Mouse (Mus musculus): ENCODE data around the gene Nphs1. TPM values are rescaled to one million over a fixed set of nuclear protein-coding genes. Genes with fewer than 3 reads are reported as not detected.

The Nphs1 gene
- total RNA-seq (2012; rRNA removed) (1.3 and 2.3 TPM in 2 replicates), polyA plus RNA-seq (2012; ENCODE audit: insufficient read depth in 1 of 2, insufficient read length in 2 of 2, low read depth in 1 of 2, low replicate concordance in 2 of 2, missing spikeins in 1 of 2) (1 to 10 TPM in 1 of 2 experiments, not detected in 1; 1.2 TPM)

- Histone ChIP-seq H3K27ac (ENCODE audit: control insufficient read depth, low read depth, low read length) (no peak within 1 kb of the TSS), H3K36me3 (ENCODE audit: control insufficient read depth in 1 of 2, insufficient read depth in 2 of 2, low read length in 2 of 2) (no peaks in the 10 kb centered on the region), H3K4me3 (ENCODE audit: control insufficient read depth in 1 of 2, insufficient read depth in 1 of 2, low read depth in 2 of 2, low read length in 2 of 2) (no peak within 1 kb of the TSS), H3K27me3 (ENCODE audit: control insufficient read depth in 1 of 2, insufficient read depth in 2 of 2, low read length in 2 of 2) (no peaks in the 10 kb centered on the region; a peak in 2 of 4 replicates), H3K9ac (ENCODE audit: control insufficient read depth, low read depth, low read length, poor library complexity, severe bottlenecking) (no peak within 1 kb of the TSS), H3K79me2 (ENCODE audit: control insufficient read depth, insufficient read depth, low read length, poor library complexity) (no peaks in the 10 kb centered on the region), H3K9me3 (replicated peaks; ENCODE audit: insufficient read depth, low read length) (no peaks in the 10 kb centered on the region), H3K4me1 (ENCODE audit: control insufficient read depth in 1 of 2, insufficient read depth in 2 of 2, low read length in 2 of 2) (no peaks in the 10 kb centered on the region)
- no peak for DNase-seq (ENCODE audit: low read depth, low spot score)
- TF ChIP-seq MYB (IDR thresholded peaks at IDR 0.05; ENCODE audit: low read depth, low read length), result no peak
- TF ChIP-seq RAD21 (IDR thresholded peaks at IDR 0.05; ENCODE audit: low read depth, low read length), result no peak
- no peak for TF ChIP-seq CTCF (IDR thresholded peaks at IDR 0.05 in 2 of 3, conservative IDR thresholded peaks at IDR 0.05 in 1 of 3; ENCODE audit: control insufficient read depth in 1 of 3, insufficient read depth in 1 of 3, low read depth in 2 of 3, low read length in 3 of 3, poor library complexity in 1 of 3, severe bottlenecking in 1 of 3)
- no peak for TF ChIP-seq TBP (IDR thresholded peaks at IDR 0.05; ENCODE audit: low read depth, low read length)
- TF ChIP-seq MAFK (IDR thresholded peaks at IDR 0.05; ENCODE audit: borderline replicate concordance, low read depth, low read length), result no peak
- TF ChIP-seq POLR2AphosphoS2 (IDR thresholded peaks at IDR 0.05; ENCODE audit: low read length), result no peak
These were observed at the start of gene Nphs1, which contains the start of gene Kirrel2 for GRCm38 (mm10) chr7:30457629-30458330. Gene Nphs1, plus strand, starts transcription at chr7:30458315. Gene Kirrel2, minus strand, starts transcription at chr7:30457690.

GRCm38 (mm10) chr7:30408639-30409038, 49.5 kb upstream of the Nphs1 start:
- no peak for DNase-seq (ENCODE audit: low read depth, low spot score)
- H3K27me3 ChIP-seq (ENCODE audit: control insufficient read depth in 1 of 2, insufficient read depth in 2 of 2, low read length in 2 of 2), result peaks cover 0 to 1% of the 10 kb centered on the region in 2 experiments; a peak in 2 of 4 replicates
- TF ChIP-seq ZMIZ1 (IDR thresholded peaks at IDR 0.05; ENCODE audit: low read depth, low read length), result no peak
- no peak for TF ChIP-seq GATA1 (IDR thresholded peaks at IDR 0.05; ENCODE audit: low read depth, low read length)
- no peak for TF ChIP-seq E2F4 (IDR thresholded peaks at IDR 0.05; ENCODE audit: borderline replicate concordance, low read depth, low read length)
- no peak for TF ChIP-seq RAD21 (IDR thresholded peaks at IDR 0.05; ENCODE audit: low read depth, low read length)
- no peak for TF ChIP-seq POLR2A (IDR thresholded peaks at IDR 0.05; ENCODE audit: control insufficient read depth in 1 of 2, insufficient read depth in 1 of 2, low read depth in 1 of 2, low read length in 2 of 2, poor library complexity in 1 of 2)
- no peak for TF ChIP-seq MAFK (IDR thresholded peaks at IDR 0.05; ENCODE audit: borderline replicate concordance, low read depth, low read length)
- no peak for TF ChIP-seq JUND (IDR thresholded peaks at IDR 0.05; ENCODE audit: low read depth, low read length)
- TF ChIP-seq SMC3 (IDR thresholded peaks at IDR 0.05; ENCODE audit: low read depth, low read length), result no peak
- no peak for TF ChIP-seq KAT2A (conservative IDR thresholded peaks at IDR 0.05; ENCODE audit: low read depth, low read length)
- no peak for TF ChIP-seq ZC3H11A (IDR thresholded peaks at IDR 0.05; ENCODE audit: low read depth, low read length)
- no peak for TF ChIP-seq NELFE (IDR thresholded peaks at IDR 0.05; ENCODE audit: low read depth, low read length)
- no peak for TF ChIP-seq TBP (IDR thresholded peaks at IDR 0.05; ENCODE audit: low read depth, low read length)
- no peak for TF ChIP-seq RCOR1 (IDR thresholded peaks at IDR 0.05; ENCODE audit: low read depth, low read length)
- no peak for TF ChIP-seq POLR2AphosphoS2 (IDR thresholded peaks at IDR 0.05; ENCODE audit: low read length)
- no peak for TF ChIP-seq MEF2A (IDR thresholded peaks at IDR 0.05; ENCODE audit: extremely low read depth, insufficient replicate concordance, low read depth, low read length, poor library complexity, severe bottlenecking)
- peaks cover 3 to 16% of the 10 kb centered on the region in 2 experiments; a peak in 3 of 4 replicates for H3K4me1 ChIP-seq (ENCODE audit: control insufficient read depth in 1 of 2, insufficient read depth in 2 of 2, low read length in 2 of 2)
- H3K9me3 ChIP-seq (replicated peaks; ENCODE audit: insufficient read depth, low read length), result no peaks in the 10 kb centered on the region
- no peaks in the 10 kb centered on the region for H3K79me2 ChIP-seq (ENCODE audit: control insufficient read depth, insufficient read depth, low read length, poor library complexity)
- H3K36me3 ChIP-seq (ENCODE audit: control insufficient read depth in 1 of 2, insufficient read depth in 2 of 2, low read length in 2 of 2), result peaks cover 0 to 8% of the 10 kb centered on the region in 2 experiments; a peak in 2 of 4 replicates
- no peak overlapping the region for H3K9ac ChIP-seq (ENCODE audit: control insufficient read depth, low read depth, low read length, poor library complexity, severe bottlenecking)
- no peak overlapping the region for H3K4me3 ChIP-seq (ENCODE audit: control insufficient read depth in 1 of 2, insufficient read depth in 1 of 2, low read depth in 2 of 2, low read length in 2 of 2)
- no peak overlapping the region for H3K27ac ChIP-seq (ENCODE audit: control insufficient read depth, low read depth, low read length)
